Mouse (Mus musculus): Measurements from ENCODE around the gene 4930519P11Rik. TPM values are rescaled to one million over a fixed set of nuclear protein-coding genes. Genes with fewer than 3 reads are reported as not detected.

The 4930519P11Rik gene
- polyA plus RNA-seq, 1 experiment from 2014 or later, result 0.72 TPM

DNA sequence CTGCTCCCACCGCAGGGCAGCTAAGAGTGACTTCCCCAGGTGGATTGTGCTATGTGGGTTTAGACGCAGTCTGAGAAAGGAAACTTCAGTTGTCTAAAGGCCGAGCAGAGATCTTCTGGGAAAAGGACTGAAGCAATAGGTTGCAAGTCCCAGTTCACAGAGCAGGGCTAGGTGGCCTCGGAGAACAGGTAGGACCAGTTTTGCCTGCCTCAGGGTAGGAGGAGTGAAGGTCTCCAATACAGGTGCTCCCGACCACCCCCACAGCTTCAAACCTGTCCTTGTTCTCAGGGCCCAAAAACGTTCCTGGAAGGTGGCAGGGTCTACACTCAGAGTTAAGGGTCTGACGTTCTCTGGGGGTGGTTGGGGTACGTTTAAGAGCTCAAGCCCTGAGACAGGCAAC lies 38.1 kb upstream of the 4930519P11Rik start, which contains the start of gene Chmp4b:
Gene Chmp4b (plus strand): TSS at position 343 of the 400 bp plus-strand sequence.
- no peak within 1 kb of the TSS for H3K9ac ChIP-seq (ENCODE audit: low read depth, low read length)
- H3K4me1 ChIP-seq (ENCODE audit: control insufficient read depth, insufficient read depth, low read length), result no peaks in the 10 kb centered on the region
- 0 out of 2 replicates have a peak, but pooled peaks have one; percentile 20 for ATAC-seq (ENCODE audit: low FRiP score, low TSS enrichment)
- H3K4me2 ChIP-seq (replicated peaks; ENCODE audit: low read depth, low read length), result 0 out of 2 replicates have a peak within 1 kb of the TSS, but pooled peaks have one; percentile 5
- 45% methylated on average over 8 of the region's 8 CpGs for WGBS
- H3K4me3 ChIP-seq (ENCODE audit: low read length), result no peak within 1 kb of the TSS
- no peaks in the 10 kb centered on the region for H3K36me3 ChIP-seq (ENCODE audit: control insufficient read depth, insufficient read depth, low read length)
- H3K9me3 ChIP-seq (ENCODE audit: control insufficient read depth, low read length), result no peaks in the 10 kb centered on the region
- peak within 1 kb of the TSS; percentile 69; the same call in 1 of the 2 replicates for H3K27ac ChIP-seq (ENCODE audit: low read depth, low read length)
- H3K27me3 ChIP-seq (ENCODE audit: control insufficient read depth, insufficient read depth, low read length), result no peaks in the 10 kb centered on the region

DNA sequence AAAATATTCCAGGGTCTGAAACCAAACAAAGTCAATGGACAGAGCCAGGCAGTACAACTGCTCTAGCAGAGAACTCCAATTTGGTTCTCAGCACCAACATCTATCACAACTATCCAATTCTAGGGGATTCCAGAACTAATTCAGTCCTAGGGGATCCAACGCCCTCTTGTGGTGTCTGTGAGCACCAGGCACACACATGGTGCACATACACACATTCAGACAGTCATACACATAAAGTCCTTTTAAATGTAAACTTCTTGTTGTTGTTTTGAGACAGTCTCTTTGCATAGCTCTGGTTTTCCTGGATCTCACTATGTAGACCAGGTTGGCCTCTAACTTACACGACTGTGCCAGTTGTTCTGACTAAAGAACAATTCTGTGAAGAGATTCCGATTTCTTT lies 37.2 kb upstream of the 4930519P11Rik start:
- H3K4me2 ChIP-seq (replicated peaks; ENCODE audit: low read depth, low read length), result no peak overlapping the region
- no peaks in the 10 kb centered on the region for H3K27me3 ChIP-seq (ENCODE audit: control insufficient read depth, insufficient read depth, low read length)
- peaks cover 5% of the 10 kb centered on the region; the same call in 1 of the 2 replicates for H3K36me3 ChIP-seq (ENCODE audit: control insufficient read depth, insufficient read depth, low read length)
- no peak for ATAC-seq (ENCODE audit: low FRiP score, low TSS enrichment)
- no peaks in the 10 kb centered on the region for H3K4me1 ChIP-seq (ENCODE audit: control insufficient read depth, insufficient read depth, low read length)
- no peak overlapping the region for H3K4me3 ChIP-seq (ENCODE audit: low read length)
- WGBS, result 89% methylated on average over 3 of the region's 3 CpGs
- no peaks in the 10 kb centered on the region for H3K9me3 ChIP-seq (ENCODE audit: control insufficient read depth, low read length)
- H3K9ac ChIP-seq (ENCODE audit: low read depth, low read length), result no peak overlapping the region
- peak overlapping the region; percentile 51; the same call in 1 of the 2 replicates for H3K27ac ChIP-seq (ENCODE audit: low read depth, low read length)

DNA sequence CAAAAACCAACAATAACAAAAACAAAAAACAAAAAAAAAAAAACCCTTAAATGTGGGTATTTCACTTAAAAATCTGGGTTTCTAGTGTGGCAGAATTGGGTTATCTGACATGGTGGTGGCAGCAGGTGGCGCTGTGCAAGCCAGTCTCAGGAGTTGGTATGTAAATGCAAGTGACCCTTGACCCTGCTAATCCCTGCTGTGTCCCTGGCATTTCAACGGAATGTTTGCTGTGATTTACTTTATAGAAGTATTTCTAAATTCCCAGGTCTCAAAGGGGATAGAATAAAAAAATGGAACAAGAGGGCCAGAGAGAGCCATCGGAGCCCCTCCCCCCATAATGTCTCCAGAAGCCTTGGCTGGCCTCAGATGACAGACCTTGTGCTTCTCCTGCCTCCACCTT lies 34.8 kb upstream of the 4930519P11Rik start:
- ATAC-seq (ENCODE audit: low FRiP score, low TSS enrichment), result no peak
- Histone ChIP-seq H3K4me3 (ENCODE audit: low read length) (no peak overlapping the region), H3K4me1 (ENCODE audit: control insufficient read depth, insufficient read depth, low read length) (no peaks in the 10 kb centered on the region), H3K9me3 (ENCODE audit: control insufficient read depth, low read length) (no peaks in the 10 kb centered on the region), H3K27ac (ENCODE audit: low read depth, low read length) (no peak overlapping the region), H3K36me3 (ENCODE audit: control insufficient read depth, insufficient read depth, low read length) (peaks cover 8% of the 10 kb centered on the region; the same call in 1 of the 2 replicates), H3K27me3 (ENCODE audit: control insufficient read depth, insufficient read depth, low read length) (no peaks in the 10 kb centered on the region), H3K4me2 (replicated peaks; ENCODE audit: low read depth, low read length) (no peak overlapping the region), H3K9ac (ENCODE audit: low read depth, low read length) (no peak overlapping the region)
- 38% methylated on average over 3 of the region's 3 CpGs for WGBS

DNA sequence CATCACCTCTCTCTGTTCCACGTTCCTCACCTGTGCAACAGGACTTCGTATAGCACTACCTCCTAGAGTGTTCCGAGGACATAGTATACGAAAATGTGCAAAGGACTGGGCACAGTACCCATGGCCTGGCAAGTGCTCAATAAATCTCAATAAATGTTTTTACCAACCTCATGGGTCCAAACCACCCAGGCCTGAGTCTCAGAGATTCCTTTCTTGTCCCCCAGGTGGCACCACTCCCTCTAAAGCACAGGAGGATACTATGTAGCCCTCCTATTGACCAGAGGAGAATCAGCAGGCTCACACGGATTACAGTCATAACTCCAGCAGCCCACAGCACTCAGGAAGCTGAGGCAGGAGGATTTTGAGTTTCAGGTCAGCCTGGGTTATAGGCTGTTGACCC lies 33.4 kb upstream of the 4930519P11Rik start:
- H3K36me3 ChIP-seq (ENCODE audit: control insufficient read depth, insufficient read depth, low read length), result peaks cover 8% of the 10 kb centered on the region; the same call in 1 of the 2 replicates
- no peak overlapping the region for H3K4me3 ChIP-seq (ENCODE audit: low read length)
- no peak for ATAC-seq (ENCODE audit: low FRiP score, low TSS enrichment)
- H3K4me2 ChIP-seq (replicated peaks; ENCODE audit: low read depth, low read length), result no peak overlapping the region
- no peaks in the 10 kb centered on the region for H3K4me1 ChIP-seq (ENCODE audit: control insufficient read depth, insufficient read depth, low read length)
- H3K27ac ChIP-seq (ENCODE audit: low read depth, low read length), result no peak overlapping the region
- WGBS, result 79% methylated on average over 5 of the region's 5 CpGs
- H3K9me3 ChIP-seq (ENCODE audit: control insufficient read depth, low read length), result no peaks in the 10 kb centered on the region
- no peak overlapping the region for H3K9ac ChIP-seq (ENCODE audit: low read depth, low read length)
- H3K27me3 ChIP-seq (ENCODE audit: control insufficient read depth, insufficient read depth, low read length), result no peaks in the 10 kb centered on the region

DNA sequence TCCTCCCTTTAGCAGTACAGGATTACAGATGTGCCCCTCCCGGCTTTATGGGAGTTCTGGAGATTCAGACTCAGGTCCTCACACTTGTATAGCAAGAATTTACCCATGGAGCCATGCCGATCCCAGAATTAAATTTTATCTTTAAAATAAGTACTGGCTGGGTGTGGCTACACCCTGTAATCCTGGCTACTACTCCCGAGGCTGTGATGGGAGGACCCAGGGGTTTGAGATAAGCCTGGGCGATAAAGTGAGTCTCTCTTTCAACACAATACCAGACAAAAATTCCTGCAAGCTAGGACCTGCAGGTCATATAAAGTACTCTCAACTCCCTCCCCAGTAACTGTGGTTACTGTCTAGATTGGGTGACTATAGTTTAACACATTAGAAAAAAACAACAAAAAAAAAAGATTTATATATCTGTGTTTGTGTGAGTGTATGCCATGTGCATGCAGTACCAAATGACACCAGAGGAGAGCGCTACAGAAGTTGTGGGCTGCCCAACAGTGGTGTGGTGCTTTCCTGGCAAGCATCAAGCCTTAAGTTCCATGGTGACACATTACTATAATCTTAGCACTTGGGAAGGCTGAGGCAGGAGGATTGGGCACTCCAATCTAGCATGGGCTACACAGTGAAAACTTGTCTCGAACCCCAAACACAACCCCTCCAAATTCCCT lies 29.6 kb upstream of the 4930519P11Rik start:
- H3K9me3 ChIP-seq (ENCODE audit: control insufficient read depth, low read length), result peaks cover 6% of the 10 kb centered on the region; the same call in 1 of the 2 replicates
- no peak overlapping the region for H3K9ac ChIP-seq (ENCODE audit: low read depth, low read length)
- WGBS, result 87% methylated on average over 6 of the region's 6 CpGs
- no peak for ATAC-seq (ENCODE audit: low FRiP score, low TSS enrichment)
- H3K4me2 ChIP-seq (replicated peaks; ENCODE audit: low read depth, low read length), result no peak overlapping the region
- peaks cover 15% of the 10 kb centered on the region; the same call in 1 of the 2 replicates for H3K36me3 ChIP-seq (ENCODE audit: control insufficient read depth, insufficient read depth, low read length)
- H3K4me3 ChIP-seq (ENCODE audit: low read length), result no peak overlapping the region
- H3K27me3 ChIP-seq (ENCODE audit: control insufficient read depth, insufficient read depth, low read length), result no peaks in the 10 kb centered on the region
- no peaks in the 10 kb centered on the region for H3K4me1 ChIP-seq (ENCODE audit: control insufficient read depth, insufficient read depth, low read length)
- peak overlapping the region; percentile 73 for H3K27ac ChIP-seq (ENCODE audit: low read depth, low read length)

DNA sequence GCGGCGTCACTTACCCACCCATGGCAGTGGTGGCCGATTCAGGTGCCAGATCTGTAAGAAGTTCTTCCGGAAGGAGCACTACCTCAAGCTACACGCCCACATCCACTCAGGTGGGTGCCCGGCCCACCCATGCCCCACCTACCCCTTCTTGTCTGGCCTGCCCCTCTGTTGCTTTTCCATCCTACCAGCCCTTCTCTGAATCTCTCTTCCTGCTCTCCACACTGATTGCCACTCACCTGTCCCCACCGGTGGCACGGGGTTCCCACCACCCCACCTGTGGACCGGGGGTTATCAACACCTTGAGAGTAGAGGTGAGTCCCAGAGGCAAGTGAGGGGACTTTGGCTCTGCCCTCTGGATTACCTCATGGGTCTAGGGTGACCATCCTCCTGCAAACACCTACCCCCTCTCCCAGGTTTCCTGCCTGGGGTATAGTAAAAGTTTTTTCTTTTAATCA lies 28.8 kb upstream of the 4930519P11Rik start:
- Histone ChIP-seq H3K4me3 (ENCODE audit: low read length) (no peak overlapping the region), H3K4me1 (ENCODE audit: control insufficient read depth, insufficient read depth, low read length) (no peaks in the 10 kb centered on the region), H3K9ac (ENCODE audit: low read depth, low read length) (no peak overlapping the region), H3K27me3 (ENCODE audit: control insufficient read depth, insufficient read depth, low read length) (no peaks in the 10 kb centered on the region), H3K36me3 (ENCODE audit: control insufficient read depth, insufficient read depth, low read length) (peaks cover 17% of the 10 kb centered on the region; the same call in 1 of the 2 replicates), H3K4me2 (replicated peaks; ENCODE audit: low read depth, low read length) (no peak overlapping the region), H3K9me3 (ENCODE audit: control insufficient read depth, low read length) (peaks cover 6% of the 10 kb centered on the region; the same call in 1 of the 2 replicates), H3K27ac (ENCODE audit: low read depth, low read length) (peak overlapping the region; percentile 73)
- peak; percentile 58; the same call in 1 of the 2 replicates for ATAC-seq (ENCODE audit: low FRiP score, low TSS enrichment)
- WGBS, result 86% methylated on average over 9 of the region's 9 CpGs

DNA sequence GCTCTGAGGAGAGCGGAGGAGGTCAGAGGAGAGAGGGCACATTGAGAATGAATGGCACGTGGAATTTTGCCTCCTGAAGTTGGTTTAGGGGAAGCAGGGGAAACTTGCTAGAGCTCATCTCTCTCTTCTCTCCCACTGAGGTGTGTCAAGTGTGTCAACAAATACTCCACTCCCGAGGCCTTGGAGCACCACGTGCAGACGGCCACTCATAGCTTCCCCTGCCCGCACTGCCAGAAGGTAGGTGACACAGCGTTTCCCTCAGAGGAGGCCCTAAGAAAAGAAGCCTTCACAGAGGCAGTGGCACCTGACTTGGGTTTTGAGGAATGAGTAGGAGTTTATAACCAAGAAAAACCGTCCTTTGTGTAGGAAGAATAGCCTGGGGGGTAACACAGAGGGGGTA lies 27.9 kb upstream of the 4930519P11Rik start:
- H3K4me2 ChIP-seq (replicated peaks; ENCODE audit: low read depth, low read length), result no peak overlapping the region
- 87% methylated on average over 8 of the region's 8 CpGs for WGBS
- H3K4me3 ChIP-seq (ENCODE audit: low read length), result no peak overlapping the region
- H3K4me1 ChIP-seq (ENCODE audit: control insufficient read depth, insufficient read depth, low read length), result no peaks in the 10 kb centered on the region
- ATAC-seq (ENCODE audit: low FRiP score, low TSS enrichment), result no peak
- no peaks in the 10 kb centered on the region for H3K27me3 ChIP-seq (ENCODE audit: control insufficient read depth, insufficient read depth, low read length)
- no peak overlapping the region for H3K9ac ChIP-seq (ENCODE audit: low read depth, low read length)
- peaks cover 17% of the 10 kb centered on the region; the same call in 1 of the 2 replicates for H3K36me3 ChIP-seq (ENCODE audit: control insufficient read depth, insufficient read depth, low read length)
- peaks cover 6% of the 10 kb centered on the region; the same call in 1 of the 2 replicates for H3K9me3 ChIP-seq (ENCODE audit: control insufficient read depth, low read length)
- H3K27ac ChIP-seq (ENCODE audit: low read depth, low read length), result no peak overlapping the region

DNA sequence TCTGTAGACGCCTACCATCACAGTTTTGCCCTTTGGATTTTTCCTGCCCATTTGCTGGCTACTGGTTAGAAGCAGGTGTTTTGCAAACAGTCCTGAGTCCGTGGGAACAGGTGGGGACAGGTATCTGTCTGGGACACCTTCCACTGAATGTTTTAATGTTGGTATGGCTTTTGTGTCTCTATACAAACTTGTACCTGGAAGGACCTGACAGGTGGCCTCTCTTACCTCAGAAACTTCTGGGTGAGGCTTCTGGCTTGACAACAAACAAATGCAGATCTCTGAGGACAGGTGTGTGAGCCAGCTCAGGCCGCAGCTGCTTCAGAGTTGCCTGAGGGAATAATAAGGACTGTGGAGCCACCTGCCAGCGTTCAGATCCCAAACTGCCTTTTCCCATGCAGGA lies 25.9 kb upstream of the 4930519P11Rik start:
- peaks cover 6% of the 10 kb centered on the region; the same call in 1 of the 2 replicates for H3K9me3 ChIP-seq (ENCODE audit: control insufficient read depth, low read length)
- H3K27ac ChIP-seq (ENCODE audit: low read depth, low read length), result no peak overlapping the region
- no peaks in the 10 kb centered on the region for H3K4me1 ChIP-seq (ENCODE audit: control insufficient read depth, insufficient read depth, low read length)
- no peak for ATAC-seq (ENCODE audit: low FRiP score, low TSS enrichment)
- no peaks in the 10 kb centered on the region for H3K27me3 ChIP-seq (ENCODE audit: control insufficient read depth, insufficient read depth, low read length)
- peaks cover 15% of the 10 kb centered on the region for H3K36me3 ChIP-seq (ENCODE audit: control insufficient read depth, insufficient read depth, low read length)
- H3K9ac ChIP-seq (ENCODE audit: low read depth, low read length), result no peak overlapping the region
- WGBS, result 86% methylated on average over 4 of the region's 4 CpGs
- H3K4me3 ChIP-seq (ENCODE audit: low read length), result no peak overlapping the region
- no peak overlapping the region for H3K4me2 ChIP-seq (replicated peaks; ENCODE audit: low read depth, low read length)

DNA sequence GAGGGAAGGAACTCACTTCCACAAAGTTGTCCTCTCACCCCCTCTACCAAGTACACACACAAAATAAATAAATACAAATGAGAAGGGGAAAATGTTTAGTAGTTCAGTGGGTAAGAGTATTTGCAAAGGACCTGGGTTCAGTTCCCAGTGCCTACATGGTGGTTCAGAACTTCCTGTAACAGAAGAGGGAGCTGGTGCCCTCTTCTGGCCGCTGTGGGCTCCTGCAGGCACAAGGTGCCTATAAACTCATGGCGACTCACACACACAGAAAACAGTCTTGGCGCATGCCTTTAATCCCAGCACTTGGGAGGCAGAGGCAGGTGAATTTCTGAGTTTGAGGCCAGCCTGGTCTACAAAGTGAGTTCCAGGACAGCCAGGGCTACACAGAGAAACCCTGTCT lies 25.3 kb upstream of the 4930519P11Rik start:
- no peaks in the 10 kb centered on the region for H3K27me3 ChIP-seq (ENCODE audit: control insufficient read depth, insufficient read depth, low read length)
- H3K4me3 ChIP-seq (ENCODE audit: low read length), result no peak overlapping the region
- H3K4me1 ChIP-seq (ENCODE audit: control insufficient read depth, insufficient read depth, low read length), result no peaks in the 10 kb centered on the region
- H3K36me3 ChIP-seq (ENCODE audit: control insufficient read depth, insufficient read depth, low read length), result peaks cover 15% of the 10 kb centered on the region
- peaks cover 6% of the 10 kb centered on the region; the same call in 1 of the 2 replicates for H3K9me3 ChIP-seq (ENCODE audit: control insufficient read depth, low read length)
- H3K4me2 ChIP-seq (replicated peaks; ENCODE audit: low read depth, low read length), result no peak overlapping the region
- WGBS, result 95% methylated on average over 3 of the region's 3 CpGs
- H3K27ac ChIP-seq (ENCODE audit: low read depth, low read length), result no peak overlapping the region
- ATAC-seq (ENCODE audit: low FRiP score, low TSS enrichment), result no peak
- H3K9ac ChIP-seq (ENCODE audit: low read depth, low read length), result no peak overlapping the region
